Mouse (Mus musculus) hindbrain, embryonic 15.5 days (tissue): Measurements from ENCODE around the gene St8sia1. TPM values are rescaled to one million over a fixed set of nuclear protein-coding genes. Genes with fewer than 3 reads are reported as not detected.

Source experiments
- ATAC-seq: fragments of 200-750 bp; cut with Nextera tagmentation; 2 replicates; pipeline ENCODE4 v1.8.0; 2017; ENCODE audit warnings: low read depth, moderate number of reproducible peaks, moderate TSS enrichment; ENCODE audit not compliant: low FRiP score
- H3K27ac ChIP-seq: fragments of 300-500 bp; sonication (generic); replicated peaks from 2 replicates; pipeline ENCODE4 v1.5.1; 2015; ENCODE audit warnings: mild to moderate bottlenecking, inconsistent platforms
- H3K27me3 ChIP-seq: fragments of 300-500 bp; sonication (generic); 2 replicates; pipeline ENCODE4 v1.6.1; 2015; ENCODE audit warnings: control low read depth, inconsistent platforms
- H3K36me3 ChIP-seq: fragments of 300-500 bp; sonication (generic); 2 replicates; pipeline ENCODE4 v1.6.1; 2015; ENCODE audit warnings: control low read depth, inconsistent platforms
- H3K4me1 ChIP-seq: fragments of 300-500 bp; sonication (generic); replicated peaks from 2 replicates; pipeline ENCODE4 v1.6.1; 2015; ENCODE audit warnings: control low read depth, inconsistent platforms
- H3K4me2 ChIP-seq: fragments of 300-500 bp; sonication (generic); 2 replicates; pipeline ENCODE4 v1.6.1; 2015; ENCODE audit warnings: moderate library complexity, mild to moderate bottlenecking, inconsistent platforms
- H3K4me3 ChIP-seq: fragments of 300-500 bp; sonication (generic); 2 replicates; pipeline ENCODE4 v1.5.1; 2015; ENCODE audit warnings: mild to moderate bottlenecking, inconsistent platforms
- H3K9ac ChIP-seq: fragments of 300-500 bp; sonication (generic); 2 replicates; pipeline ENCODE4 v1.6.1; 2015; ENCODE audit warnings: inconsistent platforms
- H3K9me3 ChIP-seq: fragments of 300-500 bp; sonication (generic); 2 replicates; pipeline ENCODE4 v1.6.1; 2016; ENCODE audit warnings: control low read depth, inconsistent platforms
- WGBS: fragments of 180-500 bp; shearing (Covaris S2); methylation state at CpG from one replicate; pipeline ENCODE4 v1.1.7; 2015; 5-methylcytosine and 5-hydroxymethylcytosine counted together
- polyA plus RNA-seq: library from polyadenylated mRNA; unstranded; fragments of >200 nt; fragmentation: Nextera tagmentation; extraction: Ambion mirVana; gene quantifications from 2 replicates; pipeline ENCODE4 v1.2.1, GENCODE M21; 2015

Gene St8sia1
- polyA plus RNA-seq, 1 experiment from 2014 or later: 7.0 TPM

DNA sequence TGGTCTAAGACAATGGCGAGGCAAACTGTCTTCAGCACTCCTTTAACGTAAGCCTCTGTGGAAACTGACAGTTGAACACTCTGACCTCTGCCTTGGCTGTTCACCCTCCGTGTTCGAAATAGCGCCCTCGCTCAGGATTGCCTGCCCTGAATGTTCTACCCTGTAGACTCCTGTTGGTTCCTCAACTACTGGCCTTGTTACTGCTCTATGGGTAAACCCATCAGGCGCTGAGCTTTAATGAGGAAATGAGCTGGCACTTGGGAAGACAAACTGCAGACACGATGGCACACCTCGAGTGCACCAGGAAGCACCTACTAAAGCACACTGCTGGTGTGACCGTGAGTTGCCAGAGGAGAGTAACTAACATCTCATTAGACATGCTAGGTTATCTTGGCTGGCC is 49.6 kb downstream of the St8sia1 start:
- H3K36me3 ChIP-seq: peaks cover 12% of the 10 kb centered on the region
- H3K9ac ChIP-seq: no peak overlapping the region
- H3K4me2 ChIP-seq: no peak overlapping the region
- ATAC-seq: no peak
- H3K27me3 ChIP-seq: no peaks in the 10 kb centered on the region
- no peaks in the 10 kb centered on the region for H3K9me3 ChIP-seq
- no peak overlapping the region for H3K27ac ChIP-seq
- 0 out of 2 replicates have a peak, but pooled peaks cover 5% of the 10 kb centered on the region for H3K4me1 ChIP-seq
- H3K4me3 ChIP-seq: no peak overlapping the region
- 76% methylated on average over 10 of the region's 10 CpGs for WGBS

DNA sequence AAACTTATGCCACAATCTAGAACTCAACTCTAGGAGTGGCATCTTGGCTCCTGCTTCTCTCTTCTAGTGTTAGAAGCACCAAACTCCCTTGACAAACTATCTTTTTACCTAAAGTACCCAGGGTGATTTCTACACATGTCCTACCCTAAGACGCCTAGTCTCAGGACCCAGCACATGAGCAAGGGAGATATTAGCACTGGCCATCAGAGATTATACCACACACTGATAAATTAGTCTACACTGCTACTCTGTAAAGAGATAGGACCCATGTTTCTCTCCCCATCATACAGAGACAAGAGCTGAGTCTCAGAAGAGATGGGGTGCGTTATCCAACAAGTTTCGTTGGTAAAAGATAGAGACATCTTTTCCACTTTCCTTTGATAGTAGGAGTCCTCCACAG is 53.0 kb downstream of the St8sia1 start:
- Histone ChIP-seq H3K9ac (no peak overlapping the region), H3K4me1 (no peaks in the 10 kb centered on the region), H3K9me3 (no peaks in the 10 kb centered on the region), H3K4me3 (no peak overlapping the region), H3K27ac (no peak overlapping the region), H3K36me3 (peaks cover 12% of the 10 kb centered on the region), H3K27me3 (no peaks in the 10 kb centered on the region), H3K4me2 (no peak overlapping the region)
- 95% methylated on average over 3 of the region's 3 CpGs for WGBS
- no peak for ATAC-seq

DNA sequence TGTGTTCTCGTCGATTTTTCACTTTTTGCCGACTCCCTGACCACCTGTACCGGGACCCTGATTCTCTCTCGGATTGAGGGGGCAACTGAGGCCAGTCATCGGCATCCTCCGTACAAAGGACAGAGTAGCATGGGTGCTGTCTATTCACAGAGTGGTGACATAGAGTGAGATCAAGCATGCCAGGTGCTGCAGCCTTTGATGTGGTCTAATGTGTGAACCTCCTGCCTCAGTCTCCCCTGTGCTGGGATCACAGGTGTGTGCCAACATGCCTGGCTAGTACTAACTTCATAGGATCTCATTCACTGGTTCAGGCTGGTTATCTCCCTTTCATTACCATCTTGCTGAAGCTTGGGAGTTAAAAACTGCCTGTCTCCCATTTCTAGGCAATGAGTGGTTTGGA is 53.5 kb downstream of the St8sia1 start:
- Histone ChIP-seq H3K27me3 (no peaks in the 10 kb centered on the region), H3K36me3 (peaks cover 12% of the 10 kb centered on the region), H3K4me2 (no peak overlapping the region), H3K4me3 (no peak overlapping the region), H3K4me1 (no peaks in the 10 kb centered on the region), H3K27ac (no peak overlapping the region), H3K9ac (no peak overlapping the region), H3K9me3 (no peaks in the 10 kb centered on the region)
- no peak for ATAC-seq
- 97% methylated on average over 7 of the region's 7 CpGs for WGBS

DNA sequence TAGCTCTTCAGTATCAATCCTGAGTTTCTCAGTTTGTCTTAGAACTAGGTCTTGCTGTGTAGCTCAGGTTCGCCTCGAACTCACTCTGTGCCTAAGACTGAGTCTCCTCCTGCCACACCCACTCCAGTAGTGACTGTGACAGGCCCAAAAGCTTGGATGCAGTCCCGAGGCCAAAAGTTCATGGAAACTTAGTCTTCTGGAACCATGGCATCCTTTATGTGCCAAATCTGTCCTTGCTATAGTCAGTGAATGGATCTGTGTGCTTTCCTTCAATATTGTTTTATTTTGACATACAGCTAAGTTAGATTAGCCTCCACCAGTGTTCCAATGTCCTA is 54.5 kb downstream of the St8sia1 start:
- no peak overlapping the region for H3K9ac ChIP-seq
- no peaks in the 10 kb centered on the region for H3K27me3 ChIP-seq
- WGBS: 96% methylated on average over 3 of the region's 3 CpGs
- H3K4me1 ChIP-seq: no peaks in the 10 kb centered on the region
- H3K36me3 ChIP-seq: peaks cover 12% of the 10 kb centered on the region
- H3K9me3 ChIP-seq: no peaks in the 10 kb centered on the region
- ATAC-seq: no peak
- H3K4me3 ChIP-seq: no peak overlapping the region
- H3K4me2 ChIP-seq: no peak overlapping the region
- H3K27ac ChIP-seq: no peak overlapping the region

DNA sequence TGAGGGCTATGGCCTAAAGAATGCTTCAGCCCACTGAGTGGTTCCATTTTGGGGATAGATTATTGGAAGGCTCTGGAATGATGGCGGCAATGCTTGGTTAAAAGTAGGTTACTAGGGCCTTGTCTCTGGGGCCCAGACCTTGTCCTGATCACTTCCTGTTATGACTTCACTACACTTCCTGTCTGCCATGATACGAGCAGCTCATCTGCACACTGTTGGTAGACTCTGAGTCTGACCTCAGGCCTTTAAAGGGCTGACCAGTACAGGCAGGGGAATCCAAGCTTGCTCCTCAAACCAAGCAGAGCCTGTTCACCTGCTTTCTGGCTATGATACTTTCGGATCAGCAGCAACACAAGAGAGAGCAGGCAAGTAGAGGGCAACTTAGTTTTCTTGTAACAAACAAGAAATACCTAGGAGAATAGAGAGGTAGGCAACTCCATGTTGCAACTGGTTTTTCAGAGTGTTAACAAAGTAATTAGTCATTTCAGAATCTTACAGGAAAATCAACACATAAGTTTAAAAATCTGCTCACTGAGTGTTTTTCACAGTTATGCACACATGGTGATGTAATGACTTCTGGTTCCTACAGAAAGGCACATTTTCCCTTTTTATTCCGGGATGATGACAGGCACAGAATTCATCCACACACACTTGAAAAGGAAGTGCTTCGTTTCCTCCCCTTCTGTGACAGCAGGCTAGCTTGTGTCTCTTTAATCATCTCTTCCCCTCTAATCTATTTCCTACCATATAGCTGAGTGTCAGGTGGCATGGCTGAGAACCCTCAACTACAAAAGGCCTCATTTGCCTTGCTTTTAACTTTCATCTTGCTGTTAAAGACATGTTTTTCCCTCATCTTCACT is 55.1 kb downstream of the St8sia1 start:
- WGBS: 86% methylated on average over 5 of the region's 5 CpGs

DNA sequence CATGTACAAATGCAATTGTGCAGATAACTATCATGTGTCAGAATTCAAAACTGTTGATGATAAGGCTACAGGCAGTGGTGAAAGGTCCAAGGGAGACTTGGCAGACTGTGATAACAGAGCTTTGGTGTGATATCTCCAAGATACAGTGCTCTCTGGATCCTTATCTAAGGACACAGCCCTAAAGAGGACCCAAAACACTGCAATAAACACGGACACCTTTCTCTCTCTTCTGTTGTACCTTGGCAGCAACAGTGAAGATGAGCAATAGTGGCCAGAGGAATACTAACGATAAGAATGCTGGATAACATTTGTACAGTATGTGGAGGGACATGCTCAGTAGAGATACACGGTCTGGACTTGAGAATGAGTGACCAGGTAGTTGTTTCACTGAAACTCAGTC is 55.8 kb downstream of the St8sia1 start:
- ATAC-seq: no peak
- Histone ChIP-seq H3K4me3 (no peak overlapping the region), H3K4me1 (no peaks in the 10 kb centered on the region), H3K9me3 (no peaks in the 10 kb centered on the region), H3K27me3 (no peaks in the 10 kb centered on the region), H3K27ac (no peak overlapping the region), H3K4me2 (no peak overlapping the region), H3K36me3 (peaks cover 12% of the 10 kb centered on the region), H3K9ac (no peak overlapping the region)
- 88% methylated on average over 3 of the region's 3 CpGs for WGBS

More for the DNA sequence above, 55.1 kb downstream of the St8sia1 start:
- H3K9ac ChIP-seq: no peak overlapping the region
- no peaks in the 10 kb centered on the region for H3K9me3 ChIP-seq
- no peak overlapping the region for H3K27ac ChIP-seq
- no peak overlapping the region for H3K4me2 ChIP-seq
- no peaks in the 10 kb centered on the region for H3K4me1 ChIP-seq
- H3K36me3 ChIP-seq: peaks cover 12% of the 10 kb centered on the region
- no peak overlapping the region for H3K4me3 ChIP-seq
- ATAC-seq: no peak
- H3K27me3 ChIP-seq: no peaks in the 10 kb centered on the region

DNA sequence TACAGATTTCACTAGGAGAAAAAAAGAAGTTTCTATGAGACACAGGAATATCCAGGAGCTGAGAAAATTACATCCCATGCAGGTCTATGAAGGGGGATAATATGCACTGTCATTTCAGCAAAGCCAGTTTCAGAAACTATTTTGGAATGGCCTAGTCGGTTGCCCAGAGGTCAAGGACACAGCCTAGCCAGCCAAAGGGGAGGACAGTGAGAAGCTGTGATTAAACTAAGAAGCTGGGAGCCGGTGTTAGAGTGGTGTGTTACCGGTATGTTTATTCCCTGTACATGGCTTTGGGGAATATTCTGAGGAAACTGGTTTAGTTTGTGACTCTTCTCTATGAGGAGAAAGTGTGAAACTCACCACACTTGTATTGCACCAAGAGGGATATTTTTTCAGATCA is 68.9 kb downstream of the St8sia1 start:
- H3K9ac ChIP-seq: no peak overlapping the region
- no peaks in the 10 kb centered on the region for H3K27me3 ChIP-seq
- no peaks in the 10 kb centered on the region for H3K36me3 ChIP-seq
- H3K4me2 ChIP-seq: no peak overlapping the region
- no peak overlapping the region for H3K27ac ChIP-seq
- H3K4me1 ChIP-seq: no peaks in the 10 kb centered on the region
- no peaks in the 10 kb centered on the region for H3K9me3 ChIP-seq
- H3K4me3 ChIP-seq: no peak overlapping the region
- WGBS: 86% methylated on average over 3 of the region's 3 CpGs
- ATAC-seq: no peak

DNA sequence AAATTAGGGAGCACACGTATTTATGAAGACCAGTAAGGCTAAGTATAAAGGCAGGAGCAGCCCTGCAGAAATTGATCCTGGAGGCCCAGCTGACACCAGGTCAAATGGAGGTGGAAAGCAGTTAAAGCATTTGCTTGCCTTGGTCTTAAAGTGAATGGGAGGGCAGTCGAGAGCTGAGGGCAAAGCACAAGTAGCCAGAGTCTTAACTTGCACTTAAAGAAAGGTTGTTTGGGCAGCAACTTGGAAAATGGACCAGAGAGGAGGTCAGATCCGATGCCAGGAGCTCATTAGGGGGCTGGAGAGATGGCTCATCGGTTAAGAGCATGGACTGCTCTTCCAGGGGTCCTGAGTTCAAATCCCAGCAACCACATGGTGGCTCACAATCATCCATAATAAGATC is 70.5 kb downstream of the St8sia1 start:
- H3K4me1 ChIP-seq: no peaks in the 10 kb centered on the region
- no peak for ATAC-seq
- no peak overlapping the region for H3K4me3 ChIP-seq
- no peak overlapping the region for H3K27ac ChIP-seq
- H3K4me2 ChIP-seq: no peak overlapping the region
- H3K9ac ChIP-seq: no peak overlapping the region
- H3K27me3 ChIP-seq: no peaks in the 10 kb centered on the region
- H3K36me3 ChIP-seq: no peaks in the 10 kb centered on the region
- no peaks in the 10 kb centered on the region for H3K9me3 ChIP-seq
- WGBS: 91% methylated on average over 4 of the region's 4 CpGs

DNA sequence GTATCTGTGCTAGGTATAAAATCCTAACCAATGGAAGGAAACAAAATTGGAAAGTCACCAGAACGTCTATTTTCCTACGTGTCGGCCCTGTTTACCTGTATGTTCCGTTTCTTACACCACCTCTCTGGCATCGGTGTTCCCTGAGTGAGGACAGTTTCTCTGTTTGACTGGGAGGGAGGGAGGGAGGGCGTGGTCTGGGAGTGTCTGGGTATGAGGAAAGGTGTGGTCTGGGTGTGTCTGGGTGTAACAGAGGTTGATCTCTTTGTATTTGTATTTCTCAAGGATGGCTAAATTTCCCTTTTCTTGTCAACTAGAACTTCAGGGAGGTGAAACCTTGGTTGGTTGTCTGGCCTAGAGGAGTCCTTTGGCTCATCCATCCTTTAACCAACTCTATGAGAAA is 73.9 kb downstream of the St8sia1 start:
- no peak for ATAC-seq
- H3K4me2 ChIP-seq: no peak overlapping the region
- no peaks in the 10 kb centered on the region for H3K27me3 ChIP-seq
- no peaks in the 10 kb centered on the region for H3K36me3 ChIP-seq
- WGBS: 97% methylated on average over 6 of the region's 6 CpGs
- H3K4me3 ChIP-seq: no peak overlapping the region
- no peak overlapping the region for H3K9ac ChIP-seq
- H3K4me1 ChIP-seq: no peaks in the 10 kb centered on the region
- no peaks in the 10 kb centered on the region for H3K9me3 ChIP-seq
- no peak overlapping the region for H3K27ac ChIP-seq

DNA sequence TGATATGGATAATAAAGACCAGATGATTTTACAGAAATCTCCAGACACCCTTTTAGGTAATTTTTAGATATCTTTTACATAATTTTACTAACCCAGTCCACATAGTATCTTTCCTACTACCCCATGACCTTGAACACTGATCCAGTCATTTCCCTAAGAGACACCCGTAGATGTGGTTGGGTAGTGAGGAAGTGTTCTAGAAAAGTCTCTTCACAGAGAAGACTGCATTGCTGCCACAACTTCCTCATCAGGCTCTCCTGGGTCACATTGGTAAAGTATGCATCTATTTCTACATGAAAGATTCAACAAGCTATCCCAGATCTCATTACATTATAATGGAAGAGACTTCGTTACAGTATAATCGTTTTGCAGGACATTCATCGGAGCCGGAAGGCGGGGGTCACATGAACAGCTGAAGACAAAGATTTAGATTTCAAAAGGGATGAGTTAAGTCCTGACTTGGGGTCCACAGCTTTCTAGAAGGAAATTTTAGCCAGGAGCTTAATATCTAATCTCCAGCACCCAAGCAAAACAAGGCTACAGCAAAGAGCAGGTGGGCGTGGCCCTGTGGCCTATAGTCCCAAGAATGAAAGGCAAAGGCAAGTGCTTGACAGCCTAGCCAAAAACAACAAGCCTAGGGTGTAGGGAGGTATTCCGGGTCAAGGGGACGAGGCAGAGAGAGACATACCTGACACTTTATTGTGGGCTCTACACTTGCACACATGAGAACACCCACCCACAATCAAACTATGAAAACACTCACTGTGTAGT is 75.1 kb downstream of the St8sia1 start:
- WGBS: 92% methylated on average over 9 of the region's 9 CpGs
- Histone ChIP-seq H3K9me3 (no peaks in the 10 kb centered on the region), H3K4me1 (no peaks in the 10 kb centered on the region), H3K4me2 (no peak overlapping the region), H3K27ac (no peak overlapping the region), H3K9ac (no peak overlapping the region), H3K27me3 (no peaks in the 10 kb centered on the region), H3K36me3 (no peaks in the 10 kb centered on the region), H3K4me3 (no peak overlapping the region)
- ATAC-seq: no peak

DNA sequence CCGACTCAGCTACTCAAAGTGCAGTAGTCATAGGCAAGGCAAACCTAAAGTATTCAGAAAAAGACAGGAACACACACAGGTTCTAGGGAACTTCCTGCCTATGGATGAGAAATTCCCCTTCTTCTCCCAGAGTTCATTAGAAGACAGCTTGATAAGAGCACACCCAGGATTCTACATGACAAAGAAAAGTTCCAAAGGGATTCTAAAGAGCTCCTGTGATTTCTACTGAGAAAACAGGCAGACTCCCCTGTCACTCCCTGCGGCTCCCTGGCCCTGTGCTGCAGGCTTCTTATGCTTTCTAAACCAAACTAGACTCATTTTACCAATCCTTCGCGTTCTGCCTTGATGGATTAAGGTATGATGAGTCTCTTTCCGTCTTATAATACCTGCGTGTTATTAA is 75.9 kb downstream of the St8sia1 start:
- no peaks in the 10 kb centered on the region for H3K4me1 ChIP-seq
- no peaks in the 10 kb centered on the region for H3K36me3 ChIP-seq
- H3K4me3 ChIP-seq: no peak overlapping the region
- H3K9me3 ChIP-seq: no peaks in the 10 kb centered on the region
- H3K4me2 ChIP-seq: no peak overlapping the region
- H3K27ac ChIP-seq: no peak overlapping the region
- 79% methylated on average over 6 of the region's 6 CpGs for WGBS
- no peak for ATAC-seq
- no peak overlapping the region for H3K9ac ChIP-seq
- no peaks in the 10 kb centered on the region for H3K27me3 ChIP-seq

DNA sequence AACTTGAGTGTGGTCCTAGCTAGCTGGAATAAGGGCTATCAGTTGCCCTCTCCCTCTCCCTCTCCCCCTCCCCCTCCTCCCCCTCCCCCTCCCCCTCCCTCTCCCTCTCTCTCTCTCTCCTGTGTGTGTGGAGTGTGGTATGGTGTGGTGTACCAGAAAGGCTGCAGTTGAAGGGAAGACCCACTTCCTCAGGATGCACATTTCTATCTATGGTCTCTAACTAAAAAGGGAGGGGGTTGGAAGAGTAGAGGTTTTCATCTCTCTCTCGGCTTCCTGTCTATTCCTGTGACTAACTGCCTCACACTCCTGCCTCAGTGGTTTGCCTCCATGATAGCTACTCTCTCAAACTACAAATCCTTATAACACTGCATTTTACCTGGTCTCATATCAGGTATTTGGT is 76.9 kb downstream of the St8sia1 start:
- no peak overlapping the region for H3K27ac ChIP-seq
- no peak overlapping the region for H3K4me3 ChIP-seq
- WGBS: 88% methylated on average over 1 of the region's 1 CpGs
- no peaks in the 10 kb centered on the region for H3K4me1 ChIP-seq
- H3K27me3 ChIP-seq: no peaks in the 10 kb centered on the region
- H3K9me3 ChIP-seq: no peaks in the 10 kb centered on the region
- no peak overlapping the region for H3K9ac ChIP-seq
- no peak overlapping the region for H3K4me2 ChIP-seq
- ATAC-seq: no peak
- no peaks in the 10 kb centered on the region for H3K36me3 ChIP-seq
